Mouse (Mus musculus) fat pad, adult 2 months (tissue): Measurements from ENCODE around the gene Grid2.

Experiments used
- DNase-seq: peaks from one replicate; pipeline ENCODE4 v3.0.0-alpha.2; 2011; ENCODE audit warnings: low read depth, low spot score; ENCODE audit errors: extremely low read depth

Grid2 gene

GRCm38 (mm10) chr6:63609570-63609969 is 353.9 kb downstream of the Grid2 start:
- DNase-seq, result no peak

- no peak for DNase-seq
Measured at GRCm38 (mm10) chr6:63635970-63636369, 380.3 kb downstream of the Grid2 start.

DNA sequence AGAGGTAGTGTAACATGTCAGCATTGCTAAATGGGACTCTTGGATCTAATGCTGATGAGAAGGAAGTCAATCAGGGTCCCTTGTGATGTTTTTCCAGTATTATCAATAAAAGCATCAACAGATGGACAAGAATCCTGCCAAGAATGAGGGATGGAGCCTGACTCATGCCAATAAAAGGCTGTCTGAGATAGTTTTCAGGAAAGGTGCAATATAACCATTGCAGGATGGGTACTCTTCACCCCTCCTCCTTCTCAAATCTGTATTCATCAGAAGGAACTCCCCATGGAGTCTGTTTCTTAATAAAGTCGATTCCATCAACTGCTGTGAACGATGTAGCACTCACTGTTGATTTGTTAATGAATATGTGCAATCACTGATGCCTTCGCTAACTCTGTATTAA is 403.7 kb downstream of the Grid2 start:
- DNase-seq, result no peak

- no peak for DNase-seq
Measured at GRCm38 (mm10) chr6:63685689-63686088, 430.0 kb downstream of the Grid2 start.

- DNase-seq, result no peak
Measured at GRCm38 (mm10) chr6:63701684-63702083, 446.0 kb downstream of the Grid2 start.

GRCm38 (mm10) chr6:63733740-63734139 is 478.1 kb downstream of the Grid2 start:
- DNase-seq, result no peak

- DNase-seq, result no peak
Measured at GRCm38 (mm10) chr6:63762535-63762934, 506.9 kb downstream of the Grid2 start.

- DNase-seq, result no peak
Measured at GRCm38 (mm10) chr6:63794679-63795078, 539.0 kb downstream of the Grid2 start.

DNA sequence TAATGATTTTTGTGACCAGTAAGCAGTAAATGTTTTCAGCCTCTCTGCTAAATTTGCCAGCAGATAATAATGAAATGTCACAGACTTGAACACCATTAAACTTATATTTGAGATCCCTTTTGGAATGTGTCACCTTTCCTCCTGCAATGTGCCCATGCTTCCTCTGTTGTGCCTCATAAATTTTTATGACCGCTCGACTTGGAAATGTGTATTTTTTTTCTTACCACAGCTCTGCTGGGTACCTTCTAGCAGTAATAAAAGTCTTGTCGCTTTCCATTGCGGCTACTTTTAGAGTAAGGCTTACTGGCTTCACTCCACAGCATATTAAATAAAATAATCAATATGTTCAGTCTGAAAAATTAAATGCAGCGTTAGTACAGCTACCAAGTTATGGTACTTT is 564.6 kb downstream of the Grid2 start:
- no peak for DNase-seq

GRCm38 (mm10) chr6:63862628-63863027 is 607.0 kb downstream of the Grid2 start:
- no peak for DNase-seq

DNA sequence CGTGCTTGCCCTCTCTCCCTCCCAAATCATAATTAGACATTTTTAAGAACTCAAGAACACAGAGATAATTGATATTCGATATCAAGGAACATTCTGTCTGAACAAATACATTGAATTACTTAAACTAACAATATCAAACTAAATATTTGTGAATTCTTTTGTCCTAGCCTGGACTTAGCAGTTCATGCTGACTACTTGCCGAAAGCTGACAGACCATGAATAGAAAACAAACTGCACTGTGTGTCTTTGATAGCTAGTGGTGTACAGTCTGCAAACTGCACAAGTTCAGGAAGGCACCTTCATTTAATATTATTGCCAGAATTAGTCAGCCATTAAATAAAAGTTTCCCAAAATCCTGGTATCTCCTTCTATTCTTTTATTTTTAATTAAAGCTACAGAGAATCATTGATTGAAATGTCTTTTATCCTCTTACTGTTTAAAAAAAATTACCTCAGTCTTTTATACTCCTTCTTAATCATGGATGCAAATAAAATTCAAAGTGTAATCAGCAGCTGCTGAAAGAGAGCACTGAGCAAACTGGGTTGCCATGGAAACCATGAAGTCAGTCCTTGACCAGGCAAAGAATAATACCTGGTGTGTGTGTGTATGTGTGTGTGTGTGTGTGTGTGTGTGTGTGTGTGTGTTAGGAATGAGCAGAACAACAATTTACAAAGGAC is 621.5 kb downstream of the Grid2 start:
- DNase-seq, result no peak

DNA sequence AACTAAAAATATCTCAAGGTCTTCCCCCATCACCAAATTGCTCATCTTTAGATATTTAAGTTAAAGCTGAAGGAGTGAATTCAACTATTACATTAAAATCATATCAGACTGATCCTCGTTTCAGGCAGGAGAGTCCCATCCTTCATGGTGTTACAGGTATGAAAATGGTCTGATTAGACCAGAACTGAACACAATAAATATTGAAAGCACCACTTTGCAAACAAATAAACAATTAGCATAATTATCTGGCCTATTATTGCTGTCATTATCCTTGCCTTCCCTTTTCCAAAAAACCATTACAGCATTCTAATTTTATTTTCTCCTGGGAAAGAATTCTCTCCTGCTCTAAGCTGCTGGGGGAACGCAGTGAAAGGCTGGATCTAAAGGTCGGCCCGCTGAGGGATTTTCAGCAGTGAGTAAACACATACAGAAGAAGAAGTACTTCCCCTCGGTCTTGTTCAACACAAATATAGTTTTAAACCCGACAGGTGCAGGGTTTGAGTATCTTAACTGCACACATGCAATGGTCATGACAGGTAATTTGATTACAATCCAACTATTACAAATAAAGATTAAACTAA is 622.2 kb downstream of the Grid2 start:
- DNase-seq, result no peak

DNA sequence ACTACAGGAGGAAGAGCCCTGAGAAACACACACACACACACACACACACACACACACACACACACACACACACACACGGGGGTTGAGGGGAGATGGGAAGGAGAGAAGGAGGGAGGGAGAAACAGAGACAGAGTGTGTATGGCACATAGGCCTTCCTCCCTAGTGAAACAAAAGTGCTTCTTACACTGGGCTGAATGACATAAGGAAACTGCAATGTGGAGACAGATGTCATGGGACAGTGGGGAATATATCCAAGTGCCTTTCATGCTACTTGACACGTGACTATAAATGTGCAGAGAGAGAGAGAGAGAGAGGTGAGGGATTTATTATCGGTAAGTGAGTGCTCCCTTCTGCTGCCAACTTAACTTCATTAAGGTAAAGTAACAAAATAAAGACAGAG is 639.0 kb downstream of the Grid2 start:
- no peak for DNase-seq

- no peak for DNase-seq
Measured at GRCm38 (mm10) chr6:63898171-63898570, 642.5 kb downstream of the Grid2 start.

- DNase-seq, result no peak
Measured at GRCm38 (mm10) chr6:63917035-63917570, 661.4 kb downstream of the Grid2 start.

DNA sequence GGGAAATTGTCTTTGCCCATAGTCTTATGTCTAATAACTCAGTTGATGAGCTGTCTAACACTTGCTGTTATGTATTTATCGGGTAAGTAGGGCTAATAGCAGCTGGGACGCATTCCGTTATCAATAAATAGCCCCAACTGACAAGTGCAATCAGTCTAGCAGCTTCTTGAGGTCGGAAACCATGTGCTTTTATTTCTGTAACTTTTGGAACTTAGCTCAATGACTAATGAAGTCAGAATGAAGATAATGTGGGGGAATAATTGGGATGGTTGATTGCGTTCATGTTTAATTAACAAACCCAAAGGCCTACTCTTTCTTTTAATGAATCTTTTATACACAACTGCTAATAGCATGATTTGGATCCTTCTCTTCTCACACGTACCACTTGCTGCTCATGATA is 666.3 kb downstream of the Grid2 start:
- no peak for DNase-seq

DNA sequence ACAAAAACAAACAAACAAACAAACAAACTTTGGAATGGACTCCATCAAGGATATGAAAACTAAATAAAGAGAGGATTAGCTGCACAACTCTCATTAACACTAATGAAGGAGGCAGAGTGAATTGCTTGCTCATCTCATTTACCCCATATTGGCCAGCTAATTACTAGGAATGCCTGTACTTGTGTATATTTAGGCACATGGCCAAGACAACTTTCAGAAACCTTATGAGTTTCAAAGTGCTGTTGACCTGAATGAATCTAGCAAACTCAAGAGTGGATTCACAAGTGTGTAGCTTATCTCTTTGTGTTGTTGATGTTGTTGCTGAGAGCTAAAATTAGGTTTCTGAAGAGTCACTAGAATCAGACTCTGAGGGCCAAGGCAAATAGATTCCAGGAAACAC is 675.5 kb downstream of the Grid2 start:
- DNase-seq, result no peak

DNA sequence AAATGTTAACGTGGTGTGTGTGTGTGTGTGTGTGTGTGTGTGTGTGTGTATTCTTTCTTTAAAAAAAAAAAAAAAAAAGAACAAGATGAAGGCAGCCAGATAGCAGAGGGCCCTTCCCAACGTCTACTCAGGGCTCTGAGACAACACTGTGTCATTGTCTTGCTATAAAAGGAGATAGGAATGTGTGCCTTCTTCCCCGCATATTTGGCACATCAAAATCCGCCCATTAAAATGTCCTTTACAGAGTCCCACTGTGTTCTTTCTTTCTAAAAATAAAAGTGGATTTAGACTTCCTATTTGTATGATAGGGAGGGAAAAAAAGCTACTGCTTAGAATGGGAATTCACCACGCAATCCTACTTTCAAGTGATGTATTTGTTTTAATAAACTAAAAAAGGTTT is 691.0 kb downstream of the Grid2 start:
- DNase-seq, result no peak

DNA sequence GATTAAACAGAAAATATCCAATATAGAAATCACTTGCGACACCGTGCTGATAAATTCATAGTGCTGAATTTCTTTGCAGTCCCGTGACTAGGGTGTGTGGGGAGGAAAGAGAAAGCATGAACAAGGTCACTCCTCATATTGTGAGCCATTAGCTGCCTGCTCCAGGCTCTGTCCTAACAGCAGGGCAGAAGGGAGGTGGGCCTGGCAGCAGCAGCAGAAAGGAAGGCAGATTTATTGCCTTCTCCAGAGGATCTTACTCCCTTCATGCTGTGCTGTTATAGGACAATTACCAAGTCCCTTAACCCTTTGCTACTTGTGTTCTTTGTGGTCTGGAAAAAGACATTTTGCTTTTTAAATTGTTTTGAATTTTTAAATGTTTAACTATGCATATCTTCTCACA is 708.1 kb downstream of the Grid2 start:
- DNase-seq, result no peak

DNA sequence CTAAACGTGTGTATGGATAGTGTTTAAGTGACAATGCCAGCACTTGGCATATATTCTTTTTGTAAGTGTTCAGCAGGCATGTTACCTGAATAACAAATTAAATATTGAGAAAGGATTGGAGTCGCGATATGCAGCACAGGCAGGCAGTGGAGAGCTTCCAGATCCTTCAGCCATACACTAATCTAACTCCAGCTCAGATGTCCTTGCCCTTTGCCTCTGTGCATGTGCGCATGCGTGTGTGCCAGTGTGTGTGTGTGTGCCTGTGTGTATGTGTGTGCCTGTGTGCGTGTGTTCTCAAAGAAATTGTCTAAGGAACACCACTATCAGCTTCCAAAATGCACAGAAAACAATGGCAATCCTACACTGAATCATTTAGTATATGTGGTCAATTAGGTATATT is 708.6 kb downstream of the Grid2 start:
- DNase-seq, result no peak

GRCm38 (mm10) chr6:63964735-63965134 is 709.1 kb downstream of the Grid2 start:
- no peak for DNase-seq

- no peak for DNase-seq
Measured at GRCm38 (mm10) chr6:64046084-64046483, 790.4 kb downstream of the Grid2 start.

DNA sequence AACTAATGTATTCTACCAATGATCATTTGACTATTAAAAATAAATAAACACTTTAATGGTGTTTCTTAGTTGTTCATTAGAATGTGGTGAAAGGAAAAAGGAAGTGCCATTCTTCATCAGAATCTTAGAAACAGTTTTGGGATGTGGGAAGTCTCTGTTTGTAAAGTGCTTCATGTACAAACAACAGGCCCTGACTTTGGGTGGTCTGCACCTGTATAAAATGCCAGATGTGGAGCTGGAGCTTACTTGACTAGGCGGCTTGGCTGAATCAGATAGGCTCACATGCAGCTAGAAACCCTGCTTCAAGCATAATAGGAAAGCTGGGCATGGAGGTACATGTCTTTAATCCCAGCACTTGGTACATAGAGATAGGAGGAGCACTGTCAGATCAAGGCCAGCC is 791.1 kb downstream of the Grid2 start:
- no peak for DNase-seq
